Mouse (Mus musculus) brain, embryonic 18.5 days (tissue): ENCODE measurements around the gene Coa3.
"Not testable (repeated sequence)": the region's sequence is repeated elsewhere in the genome, so short reads cannot be mapped to it uniquely, and the experiment has no call there.

Experiments used
- DNase-seq: peaks from one replicate; pipeline ENCODE4 v3.0.0-alpha.2; 2012; ENCODE audit warnings: low read depth, low spot score

The Coa3 gene

DNA sequence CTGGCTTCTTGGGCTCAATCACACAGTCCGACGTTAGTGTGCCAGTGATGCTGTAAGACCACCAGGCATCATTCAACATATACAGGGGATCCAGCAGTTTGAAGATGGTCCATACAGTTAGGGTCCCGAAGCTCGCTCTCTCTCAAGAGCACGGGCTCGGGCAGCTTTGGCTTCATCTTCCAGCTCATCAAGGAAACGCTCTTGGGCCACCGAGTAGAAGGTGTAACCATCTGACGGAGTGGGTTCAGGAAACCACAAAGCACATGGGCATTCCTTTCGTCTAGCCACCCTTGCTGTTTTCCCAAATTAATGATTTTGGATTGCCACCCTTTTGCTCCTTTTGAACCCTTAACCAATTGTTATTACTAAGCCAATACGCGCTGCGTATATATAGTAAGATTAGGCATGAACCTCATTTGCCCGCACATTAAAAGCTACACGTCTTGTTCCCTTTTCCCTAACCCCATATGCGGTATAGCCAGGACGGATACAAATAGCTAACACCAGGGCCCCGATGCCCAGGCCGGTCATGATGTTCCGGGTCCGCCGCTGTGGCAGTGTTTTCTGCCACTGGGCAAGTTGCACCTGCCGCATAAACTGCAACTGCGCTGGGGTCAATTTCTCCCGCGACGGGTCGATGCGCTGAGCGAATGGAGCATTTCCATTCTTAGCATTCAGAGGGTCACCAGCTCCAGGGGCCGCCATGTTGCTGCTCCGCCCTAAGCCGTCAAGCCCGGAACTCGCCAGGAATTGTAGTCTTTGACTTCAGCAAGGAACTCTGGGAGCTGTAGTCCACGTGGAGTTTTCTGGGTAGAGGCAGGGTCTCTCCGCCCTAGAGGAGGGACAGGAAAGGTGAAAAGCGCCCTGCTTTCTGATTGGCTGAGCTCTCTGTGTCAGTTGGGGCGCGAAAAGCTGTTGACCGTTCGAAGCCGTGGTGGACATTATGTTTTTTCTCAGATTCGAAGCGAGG is at the start of gene Coa3, which contains the start of gene Cntd1:
Gene Coa3, minus strand, starts transcription at position 892 of the 970 bp plus-strand sequence.
Gene Cntd1, plus strand, starts transcription at position 790 of the 970 bp plus-strand sequence.
- peak; percentile 86 for DNase-seq

DNA sequence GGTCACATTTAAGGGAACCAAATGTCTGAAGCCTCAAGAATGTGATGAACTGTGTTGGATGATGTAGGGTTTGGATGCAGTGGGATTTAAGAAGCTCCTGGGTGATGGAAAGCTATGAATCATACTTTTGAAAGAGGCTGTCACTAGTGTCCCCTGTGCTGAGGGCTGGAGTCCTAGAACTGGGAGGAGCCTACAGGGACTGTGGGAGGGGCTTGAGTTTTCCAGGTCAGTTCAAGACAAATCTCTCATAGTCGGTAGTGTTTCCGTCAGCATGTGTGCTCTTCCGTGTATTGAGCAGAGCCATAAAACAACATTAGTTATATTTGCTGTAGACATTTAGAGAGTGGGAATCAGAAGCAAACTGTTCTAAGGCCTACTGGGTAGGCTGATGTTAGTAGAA is 48.4 kb upstream of the Coa3 start:
- DNase-seq: no peak

DNA sequence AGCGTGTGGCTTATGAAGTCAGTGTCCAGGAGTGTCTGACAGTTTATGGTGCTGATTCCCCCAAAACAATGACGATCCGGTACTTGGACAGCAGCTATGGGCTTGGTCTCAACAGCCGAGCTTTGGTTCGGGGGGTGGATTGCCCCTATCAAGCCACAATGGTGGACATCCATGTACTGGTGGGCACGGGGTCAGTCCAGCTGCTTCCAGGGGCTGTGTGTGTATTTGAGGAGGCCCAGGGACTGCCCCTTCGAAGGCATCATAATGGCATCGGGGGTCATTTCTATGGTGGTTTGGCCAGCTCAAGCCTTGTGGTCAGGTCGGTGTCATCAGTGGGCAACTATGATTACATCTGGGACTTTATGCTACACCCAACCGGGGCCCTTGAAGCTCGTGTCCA is 47.2 kb upstream of the Coa3 start:
- DNase-seq: no peak

DNA sequence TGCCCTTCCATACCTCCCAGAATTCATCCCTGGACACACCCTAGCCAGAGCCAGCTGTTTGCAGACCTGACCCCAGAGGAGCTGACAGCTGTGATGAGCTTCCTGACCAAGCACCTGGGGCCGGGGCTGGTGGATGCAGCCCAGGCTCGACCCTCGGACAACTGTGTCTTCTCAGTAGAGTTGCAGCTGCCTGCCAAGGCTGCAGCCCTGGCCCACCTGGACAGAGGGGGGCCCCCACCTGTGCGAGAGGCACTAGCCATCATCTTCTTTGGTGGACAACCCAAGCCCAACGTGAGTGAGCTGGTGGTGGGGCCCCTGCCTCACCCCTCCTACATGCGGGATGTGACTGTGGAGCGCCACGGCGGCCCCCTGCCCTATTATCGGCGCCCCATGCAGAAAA is 46.3 kb upstream of the Coa3 start:
- DNase-seq: not testable (repeated sequence)

DNA sequence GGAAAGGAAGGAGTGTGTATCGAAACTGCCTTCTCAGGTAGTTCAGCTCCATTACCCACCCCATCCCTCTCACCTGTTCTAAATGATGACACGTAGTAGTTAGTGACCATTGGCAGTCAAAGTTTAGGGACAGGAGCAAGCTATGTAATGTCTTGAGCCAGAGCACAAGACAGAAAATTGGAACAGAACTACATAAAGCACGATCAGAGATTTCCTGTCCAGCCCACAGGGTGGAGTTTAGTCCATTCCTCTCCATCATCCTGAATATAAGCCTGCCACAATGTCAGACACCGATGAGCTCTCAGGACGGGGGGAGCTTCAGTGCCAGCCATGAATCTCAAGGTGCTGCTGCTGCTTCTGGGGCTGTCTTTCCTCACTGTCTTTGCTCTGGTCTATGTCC is 45.8 kb upstream of the Coa3 start, which contains the start of gene Aoc2:
Gene Aoc2, plus strand, starts transcription at position 301 of the 400 bp plus-strand sequence.
- no peak for DNase-seq

DNA sequence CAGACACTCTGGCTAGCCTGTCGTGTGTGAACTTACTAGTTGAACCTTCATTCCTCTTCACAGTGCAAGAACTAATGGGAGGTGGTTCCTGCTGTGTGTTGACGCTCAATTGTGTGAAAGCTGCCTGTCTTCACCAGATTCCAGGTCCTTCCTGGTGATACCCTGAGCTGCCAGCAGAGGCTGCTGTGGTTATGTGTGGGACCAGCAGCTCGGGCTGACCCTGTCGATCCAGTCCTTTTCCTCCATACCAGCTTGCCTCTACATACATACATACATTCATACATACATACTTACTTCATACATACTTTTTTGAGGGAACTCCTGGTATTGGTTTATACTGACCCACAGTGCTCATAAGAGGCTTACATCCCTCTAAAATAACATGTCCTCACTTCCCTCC is 44.7 kb upstream of the Coa3 start:
- DNase-seq: no peak

DNA sequence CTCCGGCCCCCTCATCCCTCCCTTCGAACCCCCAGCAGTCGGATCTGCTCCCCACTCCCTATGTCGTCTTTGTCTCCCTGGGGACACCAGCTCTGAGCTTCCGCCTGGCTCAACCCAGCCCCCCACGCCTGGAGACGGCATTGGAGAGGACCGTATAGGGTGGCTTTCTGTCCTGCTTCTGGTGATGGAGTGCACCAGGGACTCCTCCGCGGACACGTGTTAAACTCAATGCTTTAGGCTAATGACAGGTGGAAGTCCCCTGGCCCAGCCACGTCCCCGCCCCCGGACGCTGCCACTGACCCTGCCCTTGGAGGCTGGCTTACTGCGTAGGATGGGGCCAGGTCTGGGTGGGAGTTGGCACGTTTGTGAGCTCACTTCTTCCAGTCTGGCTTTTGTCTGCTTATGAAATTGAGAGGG is 37.6 kb upstream of the Coa3 start:
- no peak for DNase-seq

DNA sequence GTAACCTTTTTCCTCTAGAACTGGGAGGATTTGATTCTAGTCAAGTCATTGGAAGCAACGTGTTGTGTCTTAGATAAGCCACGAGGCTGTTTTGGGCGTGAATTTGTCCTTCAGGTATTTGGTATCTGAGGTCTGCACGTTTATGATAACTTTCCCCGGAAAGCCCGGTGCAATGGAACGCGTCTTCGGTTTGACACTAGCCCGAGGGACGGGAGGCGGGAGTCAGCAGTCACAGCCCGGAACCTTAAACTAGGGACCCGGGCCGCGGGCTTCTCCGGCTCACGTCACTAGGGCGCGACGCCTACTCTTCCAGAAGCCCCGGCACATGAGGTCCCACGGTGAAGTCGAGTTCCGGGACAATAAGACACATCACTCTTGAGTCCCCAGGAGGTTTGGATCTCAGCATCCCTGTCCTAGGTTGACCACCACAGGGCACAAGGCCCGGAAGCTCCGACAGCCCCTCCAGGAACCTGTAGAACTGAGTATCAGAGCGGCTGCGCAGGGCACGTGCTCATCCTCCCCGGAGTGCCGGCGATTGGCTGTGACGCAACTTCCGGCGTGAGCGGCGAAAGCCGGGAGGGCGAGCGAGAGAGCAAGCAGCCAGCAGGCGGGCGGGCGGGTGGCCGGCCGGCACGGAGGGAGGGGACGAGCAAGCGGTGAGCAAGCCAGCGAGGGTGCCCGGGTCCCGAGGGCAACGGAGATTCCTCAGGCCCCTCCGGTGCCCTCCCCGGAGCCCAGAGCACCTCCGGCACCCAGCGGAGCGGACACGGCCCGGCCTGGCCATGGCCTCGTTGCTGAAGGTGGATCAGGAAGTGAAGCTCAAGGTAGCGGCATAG is 37.0 kb upstream of the Coa3 start, which contains the start of gene Psme3:
Gene Psme3, plus strand, starts transcription at position 549 of the 836 bp plus-strand sequence.
- peak; percentile 86 for DNase-seq

DNA sequence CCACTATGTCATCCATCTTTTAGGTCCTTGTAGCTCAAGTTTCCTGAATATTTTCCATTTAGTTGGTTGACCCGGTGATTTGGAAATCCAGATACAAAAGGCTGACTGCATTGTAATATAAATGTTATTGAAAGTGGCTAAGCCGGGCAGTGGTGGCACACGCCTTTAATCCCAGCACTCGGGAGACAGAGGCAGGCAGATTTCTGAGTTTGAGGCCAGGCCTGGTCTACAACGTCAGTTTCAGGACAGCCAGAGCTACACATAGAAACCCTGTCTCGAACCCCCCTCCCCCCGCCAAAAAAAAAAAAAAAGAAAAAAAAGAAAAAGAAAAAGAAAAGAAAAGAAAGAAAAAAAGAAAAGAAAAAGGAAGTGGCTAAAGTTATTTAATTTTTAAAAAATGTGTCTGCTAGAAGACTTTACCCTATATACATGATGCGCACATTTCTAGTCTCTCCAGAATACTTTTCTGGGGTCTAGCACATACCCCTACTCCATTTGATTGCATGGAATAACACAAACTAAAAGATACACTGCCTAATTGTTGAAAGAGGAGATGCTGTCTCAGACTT is 36.3 kb upstream of the Coa3 start:
- DNase-seq: no peak

DNA sequence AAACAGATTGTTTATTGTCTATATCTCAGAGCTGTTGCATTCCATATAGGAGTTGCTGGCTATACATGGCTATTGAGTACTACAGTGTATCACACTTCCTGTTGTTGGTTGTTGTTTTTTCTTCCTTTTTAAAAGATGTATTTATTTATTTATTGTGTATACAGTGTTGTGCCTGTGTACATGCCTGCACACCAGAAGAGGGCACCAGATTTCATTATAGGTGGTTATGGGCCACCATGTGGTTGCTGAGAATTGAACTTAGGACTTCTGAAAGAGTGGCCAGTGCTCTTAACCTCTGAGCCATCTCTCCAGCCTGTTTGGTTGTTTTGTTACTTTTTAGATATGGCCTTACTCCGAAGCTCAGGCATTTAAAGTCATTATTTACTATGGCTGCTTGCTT is 35.7 kb upstream of the Coa3 start:
- no peak for DNase-seq

DNA sequence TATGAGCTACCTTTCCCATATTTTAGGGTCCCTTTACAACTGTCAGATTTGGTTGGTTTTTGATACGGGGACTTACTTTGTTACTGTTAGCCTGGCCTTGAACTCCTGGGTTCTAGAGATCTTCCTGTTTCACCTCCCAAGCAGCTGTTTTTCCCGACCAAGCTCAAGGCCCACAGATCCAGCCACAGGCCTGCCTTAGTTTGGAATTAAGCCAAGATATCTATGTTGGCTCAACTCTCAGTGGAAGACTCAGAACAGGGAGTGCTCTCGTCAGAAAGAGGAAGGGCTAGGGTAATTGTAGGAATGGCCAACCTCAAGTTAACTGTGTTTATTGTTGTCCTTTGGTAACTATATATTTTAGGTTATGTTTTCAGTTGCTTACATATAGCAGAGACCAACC is 33.2 kb upstream of the Coa3 start:
- no peak for DNase-seq

DNA sequence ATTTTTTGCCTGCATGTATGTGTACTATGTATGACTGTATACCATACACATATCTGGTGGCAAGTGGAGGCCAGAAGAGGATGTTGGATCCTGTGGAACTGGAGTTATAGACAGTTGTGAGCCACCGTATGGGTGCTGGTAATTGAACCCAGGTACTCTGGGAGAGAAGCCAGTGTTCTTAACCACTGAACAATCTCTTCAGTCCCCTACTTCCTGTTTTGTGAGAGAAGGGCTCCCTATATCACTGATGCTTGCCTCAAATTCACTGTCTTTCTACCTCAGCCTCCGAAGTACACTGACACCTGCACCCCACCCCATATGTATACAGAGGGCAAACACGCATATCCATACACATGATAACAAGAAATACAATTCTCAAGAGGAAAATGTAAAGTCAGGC is 32.2 kb upstream of the Coa3 start:
- no peak for DNase-seq

DNA sequence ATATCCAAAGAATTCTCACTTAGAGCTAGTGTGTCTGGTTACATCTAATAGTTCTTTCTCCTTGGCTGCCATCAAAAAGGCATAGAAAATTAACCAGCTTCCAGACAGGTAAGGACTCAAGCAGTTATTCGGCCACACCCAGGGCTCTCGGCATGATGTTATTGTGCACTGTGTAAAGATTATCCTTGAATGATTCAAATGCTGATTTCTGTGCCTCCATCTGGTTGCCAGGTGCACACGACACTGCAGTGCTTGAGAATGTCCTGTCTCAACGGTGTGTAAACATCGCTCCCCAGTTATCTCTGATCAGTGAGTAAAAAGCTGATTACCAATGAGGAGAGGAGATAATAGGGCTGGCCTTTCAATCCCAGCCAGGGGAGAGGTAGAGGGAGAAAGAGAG is 28.8 kb upstream of the Coa3 start:
- DNase-seq: no peak

DNA sequence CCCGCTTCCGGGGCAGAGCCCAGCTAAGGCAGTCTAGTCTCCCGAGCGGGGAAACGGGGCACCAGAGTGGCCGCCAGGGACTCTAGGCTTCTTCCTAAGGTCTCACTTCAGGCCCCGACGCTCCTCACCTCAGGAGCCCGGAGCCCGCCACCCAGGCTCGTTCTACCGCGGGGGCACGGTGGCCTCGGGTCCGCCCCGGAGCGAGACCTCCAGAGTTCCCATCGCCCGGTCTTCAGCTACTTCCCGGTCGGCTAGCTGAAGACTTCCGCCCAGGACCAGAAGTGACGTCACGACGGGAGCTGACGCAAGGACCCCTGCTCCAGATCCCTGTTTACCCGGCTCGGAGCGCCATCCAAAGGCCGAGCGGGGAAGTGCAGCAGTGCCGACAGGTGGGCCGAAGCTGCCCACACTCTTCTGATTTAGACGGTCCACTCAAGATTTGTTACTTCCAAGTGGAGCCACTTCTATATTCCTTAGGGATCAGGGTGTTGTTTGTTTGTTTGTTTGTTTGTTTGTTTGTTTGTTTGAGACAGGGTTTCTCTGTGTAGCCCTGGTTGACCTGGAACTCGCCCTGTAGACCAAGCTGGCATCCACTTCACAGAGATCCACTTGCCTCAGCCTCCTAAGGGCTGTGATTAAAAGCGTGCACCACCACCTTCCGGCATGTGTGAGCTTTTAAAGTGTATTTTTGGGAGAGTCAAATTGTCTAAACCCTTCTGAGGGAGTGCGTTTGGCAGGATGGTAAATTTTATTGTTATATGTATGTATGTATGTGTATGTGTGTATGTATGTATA is 23.3 kb upstream of the Coa3 start, which contains the start of gene Becn1:
Gene Becn1, minus strand, starts transcription at position 283 of the 795 bp plus-strand sequence.
- DNase-seq: peak; percentile 82

DNA sequence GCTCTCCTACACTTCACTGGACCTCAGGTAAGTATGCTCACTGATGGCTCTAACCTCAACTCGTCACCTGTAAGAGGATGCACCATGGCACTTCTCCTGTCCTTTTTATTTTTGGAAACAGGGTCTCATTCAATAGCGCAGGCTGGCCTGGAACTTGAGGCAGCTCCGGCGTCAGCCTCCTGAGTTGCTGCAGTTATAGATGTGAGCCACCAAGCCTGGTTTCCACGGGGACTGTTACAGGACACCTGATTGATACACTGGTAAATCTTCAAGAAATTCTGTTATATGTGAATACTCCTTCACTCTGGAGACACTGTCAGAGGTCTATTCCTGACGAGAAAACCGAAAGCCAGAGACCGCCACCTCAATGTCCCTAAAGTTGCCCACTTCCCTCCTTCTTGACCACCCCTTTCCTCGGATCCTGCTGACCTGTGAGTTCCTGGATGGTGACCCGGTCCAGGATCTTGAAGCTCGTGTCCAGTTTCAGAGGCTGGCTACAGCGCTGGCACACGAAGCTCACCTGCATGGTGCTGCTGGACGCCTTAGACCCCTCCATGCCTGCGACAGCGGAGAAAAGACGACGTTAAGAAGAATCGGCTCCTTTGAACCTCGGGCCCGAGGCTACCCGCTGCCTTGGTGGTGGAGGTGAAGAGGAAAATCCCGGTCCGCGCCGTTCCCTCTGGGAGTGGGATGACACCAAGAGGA is 22.5 kb upstream of the Coa3 start:
- DNase-seq: no peak

DNA sequence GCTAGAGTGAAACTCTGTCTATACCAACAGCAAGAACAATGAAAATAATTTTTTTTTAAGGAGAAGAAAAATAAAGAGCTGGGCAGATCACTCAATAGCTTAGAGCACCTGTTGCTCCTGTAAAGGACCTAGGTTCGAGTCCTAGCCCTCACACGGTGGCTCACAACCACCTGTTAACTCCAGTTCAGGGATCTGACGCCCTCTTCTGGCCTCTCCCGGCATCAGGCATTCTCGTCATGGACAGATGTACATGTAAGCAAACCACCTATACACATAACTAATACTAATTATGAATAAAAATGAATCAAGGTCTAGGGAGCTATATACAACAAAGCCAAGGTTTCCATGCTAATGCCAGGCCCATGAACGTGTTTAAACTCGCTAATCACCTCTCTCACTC is 22.0 kb upstream of the Coa3 start:
- no peak for DNase-seq

DNA sequence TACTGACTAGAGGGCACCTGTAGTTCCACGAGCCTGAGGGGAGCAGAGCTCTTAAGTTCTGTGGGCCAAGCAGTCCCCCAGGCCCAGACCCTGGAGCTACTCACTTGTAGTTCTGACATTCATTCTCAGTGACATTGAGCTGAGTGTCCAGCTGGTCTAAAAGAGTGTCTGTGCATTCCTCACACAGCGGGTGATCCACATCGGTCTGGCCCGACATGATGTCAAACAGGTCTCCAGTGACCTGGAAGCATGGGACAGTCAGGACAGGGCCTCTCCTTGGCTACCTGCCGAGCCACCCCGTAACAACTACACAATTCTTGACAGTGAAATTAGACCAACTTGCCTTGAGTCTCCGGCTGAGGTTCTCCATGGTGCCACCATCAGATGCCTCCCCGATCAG is 16.3 kb upstream of the Coa3 start:
- no peak for DNase-seq

DNA sequence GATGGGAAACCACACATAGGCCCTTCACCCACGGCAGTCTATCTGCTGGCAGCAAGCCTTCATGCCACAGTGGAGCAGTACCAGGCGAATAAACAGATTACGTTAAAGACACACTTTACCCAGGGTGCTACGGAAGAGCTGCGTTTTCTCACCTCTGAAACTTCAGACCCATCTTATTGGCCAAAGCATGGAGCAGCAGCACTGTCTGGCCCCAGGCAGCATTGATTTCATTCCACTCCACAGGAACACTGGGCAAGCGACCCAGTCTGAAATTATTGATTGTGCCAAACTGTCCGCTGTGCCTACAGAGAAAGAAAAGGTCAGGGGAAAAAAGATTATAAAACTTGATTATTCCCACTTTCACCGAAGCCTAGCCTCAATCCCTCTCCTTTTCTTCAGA is 12.3 kb upstream of the Coa3 start:
- no peak for DNase-seq

DNA sequence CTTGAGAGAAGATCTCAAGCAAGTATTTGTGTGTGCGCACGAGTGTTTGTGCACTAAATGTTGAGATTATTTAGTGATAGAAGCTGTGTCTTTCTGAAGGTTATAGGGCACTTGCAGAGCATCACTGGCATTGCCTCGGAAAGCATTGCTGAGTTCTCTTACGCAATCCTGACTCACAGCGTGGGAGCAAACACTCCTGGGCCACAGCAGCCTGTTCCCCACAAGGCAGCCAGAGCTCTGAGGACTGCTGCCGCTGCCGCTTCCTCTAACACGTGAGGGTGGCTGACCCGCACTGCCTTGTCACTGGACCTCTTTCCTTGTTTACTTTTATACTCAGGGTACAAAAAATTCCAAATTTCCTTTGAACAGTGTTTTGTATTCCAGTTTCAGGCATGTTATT is 8.4 kb upstream of the Coa3 start:
- no peak for DNase-seq

DNA sequence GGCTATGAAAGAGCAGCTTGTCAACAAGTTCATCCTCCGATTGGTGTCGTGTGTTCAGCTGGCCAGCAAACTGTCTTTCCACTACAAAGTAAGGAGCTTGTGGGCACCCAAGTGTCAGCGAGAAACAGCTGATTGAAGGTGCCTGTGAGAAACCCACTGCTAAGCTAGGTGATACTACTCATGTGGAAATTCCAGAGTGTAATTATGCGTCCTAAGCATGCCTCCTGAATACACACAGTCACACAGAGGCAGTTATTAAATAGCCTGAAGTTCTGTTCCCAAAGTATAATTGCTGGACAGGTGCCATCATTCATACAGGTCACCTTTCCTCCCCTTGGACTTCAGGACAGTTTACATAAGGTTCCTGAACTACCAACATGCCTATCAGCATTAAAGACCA is 4.9 kb upstream of the Coa3 start:
- no peak for DNase-seq
